Mouse (Mus musculus) Muller cell, postnatal 12 days (primary cell): ENCODE data around the gene Snai3.

ENCODE experiments used
- DNase-seq: peaks from one replicate; pipeline ENCODE4 v3.0.0-alpha.2; 2015; ENCODE audit errors: inconsistent ontology term

The Snai3 gene

DNA sequence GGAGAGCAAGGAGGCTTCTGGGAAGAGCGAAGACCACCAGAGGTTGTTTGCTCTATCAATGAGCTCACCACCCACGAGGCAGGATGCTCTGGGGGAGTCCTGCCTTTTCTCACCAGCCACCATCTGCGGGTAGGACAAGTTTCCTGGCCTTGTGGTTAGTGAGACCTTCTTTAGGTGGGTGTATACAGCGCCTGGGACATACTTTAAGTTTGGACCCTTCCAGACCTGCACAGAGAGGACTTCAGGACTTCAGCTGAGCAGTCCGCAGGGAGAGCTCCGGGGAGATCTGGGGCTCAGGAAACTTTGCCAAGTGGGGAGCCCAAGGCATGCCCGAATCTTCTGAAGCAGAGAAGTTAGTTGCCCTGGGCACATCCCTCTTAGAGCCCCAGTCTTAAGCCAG lies 543 bp downstream of the Snai3 start:
- no peak for DNase-seq

DNA sequence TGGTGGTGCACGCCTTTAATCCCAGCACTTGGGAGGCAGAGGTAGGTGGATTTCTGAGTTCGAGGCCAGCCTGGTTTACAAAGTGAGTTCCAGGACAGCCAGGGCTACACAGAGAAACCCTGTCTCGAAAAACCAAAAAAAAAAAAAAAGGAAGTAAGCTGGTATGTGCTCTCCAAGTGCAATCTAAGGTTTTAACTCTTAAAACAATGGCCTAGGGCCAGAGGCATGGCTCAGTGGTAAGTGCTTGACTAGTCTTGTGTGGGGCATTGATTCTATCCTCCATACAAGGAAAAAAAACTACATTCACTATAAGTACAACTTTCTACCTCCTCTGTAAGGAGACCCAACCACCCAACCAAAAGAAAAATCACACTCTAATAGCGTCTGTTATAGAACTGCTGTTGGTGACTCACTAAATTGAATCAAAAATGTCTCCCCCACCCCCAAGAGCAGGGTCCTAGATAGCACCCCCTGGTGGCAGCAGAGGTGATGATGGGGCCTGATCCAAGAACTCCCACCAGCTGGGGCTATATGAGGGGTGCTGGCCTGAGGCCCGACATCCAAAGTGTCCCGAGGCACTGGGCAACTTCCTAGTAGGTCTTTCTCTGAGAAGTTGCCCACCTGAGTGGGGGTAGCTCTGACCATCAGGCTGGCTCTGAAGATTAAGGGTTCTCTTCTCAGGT lies 1.2 kb downstream of the Snai3 start:
- DNase-seq, result no peak

DNA sequence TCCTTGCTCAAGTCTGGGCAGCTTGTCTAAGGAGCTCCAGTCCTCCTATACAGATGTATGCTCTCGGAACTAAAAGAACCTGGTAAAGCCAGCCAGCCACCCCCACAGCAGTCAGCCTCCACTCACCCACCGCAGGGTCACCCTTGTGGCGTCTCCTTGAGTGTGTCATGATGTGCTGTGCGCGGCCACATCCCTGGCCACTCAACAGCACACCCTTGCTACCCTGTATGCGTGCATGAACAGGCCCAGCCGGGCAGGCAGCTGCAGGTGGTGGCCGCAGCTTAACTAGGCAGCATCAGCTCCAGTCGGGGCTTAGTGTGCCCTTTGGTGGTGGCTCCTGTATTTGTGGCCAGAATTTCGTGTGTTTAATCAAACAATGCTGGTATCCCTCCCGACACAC lies 3.4 kb downstream of the Snai3 start:
- DNase-seq, result no peak

DNA sequence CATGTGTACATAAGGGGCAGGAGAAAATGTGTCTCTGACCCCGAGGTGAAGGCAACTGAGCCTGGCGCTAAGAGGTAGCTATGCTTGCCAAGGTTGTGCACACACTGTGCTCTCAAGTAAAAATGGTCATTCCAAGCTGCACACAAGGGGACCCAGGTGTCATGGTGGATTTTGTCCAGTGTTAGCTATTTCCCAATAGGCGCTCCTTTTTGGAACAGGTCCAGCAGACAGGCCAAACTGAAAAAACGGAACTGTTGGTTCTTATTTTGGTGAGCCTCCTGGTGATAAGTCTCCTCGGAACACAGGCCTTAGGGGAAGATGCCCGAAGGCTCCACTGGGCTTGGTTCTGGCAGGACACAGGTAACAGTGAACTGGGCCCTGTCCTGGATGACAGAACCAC lies 6.1 kb downstream of the Snai3 start:
- DNase-seq, result no peak

DNA sequence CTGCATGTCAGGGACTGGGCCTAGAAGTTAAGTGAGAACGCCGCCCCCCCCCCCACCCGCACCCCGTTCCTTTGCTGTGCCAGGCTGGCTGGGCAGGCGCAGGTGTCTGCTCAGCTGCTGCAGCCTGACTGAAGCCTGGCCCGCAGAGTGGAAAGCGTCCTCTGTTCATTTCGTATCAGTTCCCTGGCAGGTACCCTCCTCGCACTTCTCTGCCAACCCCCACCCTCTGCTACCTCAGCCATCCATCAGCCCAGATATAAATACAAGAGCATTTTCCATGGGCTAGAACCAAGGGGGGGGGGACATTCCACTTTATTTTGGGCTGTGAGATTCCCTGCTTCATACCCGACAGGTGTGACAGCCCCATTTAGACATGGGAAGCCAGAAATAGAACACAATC lies 8.4 kb downstream of the Snai3 start:
- no peak for DNase-seq

DNA sequence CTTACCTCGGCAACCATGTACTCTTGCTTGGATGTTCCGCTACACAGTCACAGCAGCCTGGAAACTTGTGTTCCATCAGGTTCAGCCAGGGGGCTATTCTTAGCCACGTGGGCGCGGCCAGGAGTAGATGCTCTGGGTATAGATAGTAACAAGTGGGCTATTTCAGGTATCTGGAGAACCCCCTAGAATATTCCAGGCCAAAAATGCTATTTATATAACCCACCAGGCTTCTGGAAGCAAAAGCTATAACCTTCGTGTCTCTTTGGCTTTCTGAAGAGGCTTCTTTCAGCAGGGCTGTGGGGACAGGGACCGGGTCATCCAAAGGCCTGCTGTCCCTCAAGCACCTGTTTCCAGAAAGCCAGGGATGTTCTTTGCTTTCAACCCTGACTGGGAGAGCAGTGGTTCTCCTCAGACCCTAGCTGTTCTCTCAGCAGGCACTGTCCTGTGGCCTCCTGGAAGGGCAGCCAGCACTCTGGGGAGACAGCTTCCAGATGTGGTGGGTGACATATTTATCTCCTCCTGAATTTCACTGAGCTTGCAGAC lies 9.3 kb downstream of the Snai3 start:
- DNase-seq, result no peak

DNA sequence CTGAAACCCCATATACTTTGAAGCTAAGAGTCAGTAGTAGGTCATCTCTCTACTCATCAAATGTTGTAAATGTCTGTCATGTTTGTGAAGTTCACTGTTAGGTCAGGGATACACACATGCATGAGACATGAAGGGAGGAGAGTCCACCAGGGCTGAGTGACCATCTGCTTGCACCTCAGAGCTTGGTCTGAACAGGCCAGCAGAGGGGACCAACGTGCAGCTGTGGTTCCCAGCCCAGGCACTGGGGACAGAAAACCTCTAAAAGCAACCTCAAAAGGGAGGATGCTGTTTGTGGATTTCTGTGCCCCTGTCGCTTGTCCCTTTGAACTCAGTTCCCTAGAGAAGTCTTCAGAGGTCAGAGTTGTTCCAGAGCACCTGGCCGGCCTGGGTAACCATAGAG lies 15.3 kb downstream of the Snai3 start:
- peak; percentile 22 for DNase-seq

DNA sequence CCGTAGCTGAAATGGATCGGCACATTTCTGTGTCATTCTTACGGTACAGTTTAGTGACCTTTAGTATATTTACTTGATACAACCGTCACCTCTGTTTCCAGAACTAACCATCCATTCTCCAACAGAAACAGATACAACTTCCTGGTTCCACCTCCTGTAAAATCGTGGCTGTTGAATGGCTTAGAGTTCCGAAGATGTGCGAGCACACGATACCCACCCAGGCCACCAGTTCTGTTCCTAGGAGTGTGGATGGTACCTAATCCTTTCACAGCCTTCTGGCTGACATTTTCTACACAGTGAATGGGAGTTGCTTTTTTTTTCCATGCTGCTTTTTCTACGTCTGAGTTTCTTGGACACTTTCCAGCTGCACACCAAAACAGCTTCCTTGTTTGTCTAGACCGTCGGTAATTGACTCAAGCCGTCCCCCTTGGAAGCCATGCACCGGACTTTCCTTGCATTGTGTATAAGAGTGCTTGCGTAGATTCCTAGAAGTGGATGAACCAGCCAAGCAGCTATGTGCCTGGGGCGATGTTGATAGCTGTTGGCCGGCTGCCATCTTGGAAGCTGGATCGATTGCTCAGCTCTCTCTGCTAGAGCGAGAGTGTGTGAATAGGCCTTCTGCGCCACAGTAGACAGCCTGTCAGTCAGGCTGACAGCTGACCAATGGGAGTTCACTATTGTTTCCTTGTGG lies 16.3 kb downstream of the Snai3 start:
- DNase-seq, result peak; percentile 93

DNA sequence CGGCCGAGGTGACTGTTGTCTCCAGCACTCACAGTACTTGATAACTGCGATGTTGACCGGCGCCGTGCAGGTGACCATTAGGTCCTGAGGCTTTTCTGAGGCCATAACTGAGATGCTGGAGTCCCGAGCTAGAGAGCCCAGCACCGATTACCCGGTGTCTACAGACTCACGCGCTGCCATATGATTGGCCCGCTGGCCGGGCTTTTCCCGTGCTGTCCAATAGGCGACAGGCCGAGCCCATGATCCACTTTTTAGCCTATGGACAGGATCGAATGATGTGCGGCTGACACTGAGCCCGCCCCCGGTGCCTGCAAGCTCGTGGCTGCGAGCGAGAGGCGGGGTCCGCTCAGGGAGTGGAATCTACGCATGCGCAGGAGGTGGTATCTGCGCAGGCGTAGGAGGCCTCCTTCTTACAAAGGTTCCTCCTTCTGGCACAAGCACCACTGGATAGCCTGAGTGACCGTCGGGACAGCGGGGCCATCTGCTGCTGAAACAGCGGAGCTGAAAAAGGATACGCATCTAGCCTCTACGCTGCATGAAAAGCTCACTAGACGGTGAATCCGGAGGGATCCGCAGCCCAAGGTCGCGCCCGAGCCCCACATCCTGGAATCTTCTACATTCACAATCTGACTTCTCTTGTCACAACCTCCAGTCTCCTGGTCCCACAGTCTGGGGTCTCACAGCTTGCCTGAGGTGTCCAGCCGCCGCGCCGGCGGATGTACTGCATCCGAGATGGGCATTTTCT lies 17.1 kb downstream of the Snai3 start, which contains the start of gene Mvd:
TSS of gene Mvd (minus strand) at position 161 of the 745 bp plus-strand sequence.
- DNase-seq, result peak; percentile 99

DNA sequence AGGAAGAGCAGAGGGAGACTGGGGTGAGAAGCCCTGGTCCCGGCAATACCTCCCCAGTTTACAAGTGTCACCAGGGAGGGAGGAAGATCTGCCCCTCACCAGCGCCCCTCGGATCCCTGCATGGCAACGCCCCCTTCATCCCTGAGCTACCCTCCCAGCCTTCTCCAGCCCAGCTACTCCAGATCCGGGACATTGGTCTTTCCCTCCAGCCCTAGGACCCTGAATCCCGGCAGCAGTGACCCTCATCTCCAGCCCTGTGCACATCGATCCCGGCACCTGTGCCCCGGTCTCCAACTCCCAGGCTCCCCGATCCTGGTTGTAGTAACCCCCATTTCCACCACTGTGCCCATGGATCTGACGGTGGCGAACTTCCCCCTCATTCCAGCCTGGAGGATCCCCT lies 17.8 kb downstream of the Snai3 start:
- DNase-seq, result no peak

DNA sequence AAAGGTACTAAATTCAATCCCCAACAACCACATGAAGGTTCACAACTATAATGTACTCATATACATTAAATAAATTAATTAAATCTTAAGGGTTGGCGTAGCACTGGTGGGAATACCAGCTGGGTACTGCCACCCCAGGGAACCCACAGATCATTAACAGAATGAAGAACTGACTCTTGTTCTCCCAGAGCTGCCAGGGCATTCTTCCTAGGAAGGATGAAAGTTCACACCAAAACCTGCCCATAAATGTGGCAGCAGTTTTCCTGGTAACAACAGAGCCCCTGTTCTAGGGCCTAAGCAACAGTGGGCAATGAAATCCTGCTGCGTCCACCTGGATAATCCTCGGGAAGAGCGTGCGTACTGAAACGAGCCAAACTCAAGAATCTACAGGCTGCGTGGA lies 18.2 kb downstream of the Snai3 start:
- no peak for DNase-seq

DNA sequence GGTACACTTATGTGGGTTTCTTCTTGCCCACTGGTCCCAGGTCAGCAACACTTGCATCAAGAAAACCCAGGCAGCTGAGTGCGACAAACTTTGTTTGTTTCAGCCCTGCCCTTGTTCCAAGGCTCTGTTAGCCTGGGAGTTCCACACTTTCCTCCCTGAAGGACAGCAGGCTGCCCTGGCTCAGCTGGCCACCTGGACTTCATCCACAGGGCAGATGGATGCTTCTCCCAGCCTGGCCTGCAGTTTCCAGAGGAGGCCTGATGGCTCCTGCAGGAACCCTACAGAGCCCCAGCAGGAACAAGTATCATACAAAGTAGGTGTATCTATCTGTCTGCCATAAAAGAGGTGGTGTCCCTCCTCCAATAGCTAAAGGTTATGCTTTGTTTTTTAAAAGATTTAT lies 19.2 kb downstream of the Snai3 start:
- DNase-seq, result no peak

DNA sequence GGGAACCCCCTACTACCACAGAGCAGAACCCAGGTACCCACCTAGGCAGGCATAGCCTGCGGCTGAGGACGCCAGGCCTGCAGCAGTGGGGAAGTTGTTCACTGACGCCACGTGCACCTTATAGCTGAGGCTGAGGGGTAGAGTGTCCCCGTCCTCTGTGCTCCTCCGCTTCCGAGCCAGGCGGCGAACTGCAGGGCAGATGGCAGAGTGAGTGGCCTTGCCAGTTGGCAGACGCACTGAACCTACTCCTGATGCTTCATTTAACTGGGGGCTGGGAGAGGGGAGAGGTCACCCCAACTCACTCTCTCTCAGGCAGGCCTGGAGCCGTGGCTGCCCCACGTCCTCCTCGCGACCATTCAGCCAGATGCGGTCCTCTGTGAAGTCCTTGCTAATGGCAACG lies 21.2 kb downstream of the Snai3 start:
- no peak for DNase-seq

DNA sequence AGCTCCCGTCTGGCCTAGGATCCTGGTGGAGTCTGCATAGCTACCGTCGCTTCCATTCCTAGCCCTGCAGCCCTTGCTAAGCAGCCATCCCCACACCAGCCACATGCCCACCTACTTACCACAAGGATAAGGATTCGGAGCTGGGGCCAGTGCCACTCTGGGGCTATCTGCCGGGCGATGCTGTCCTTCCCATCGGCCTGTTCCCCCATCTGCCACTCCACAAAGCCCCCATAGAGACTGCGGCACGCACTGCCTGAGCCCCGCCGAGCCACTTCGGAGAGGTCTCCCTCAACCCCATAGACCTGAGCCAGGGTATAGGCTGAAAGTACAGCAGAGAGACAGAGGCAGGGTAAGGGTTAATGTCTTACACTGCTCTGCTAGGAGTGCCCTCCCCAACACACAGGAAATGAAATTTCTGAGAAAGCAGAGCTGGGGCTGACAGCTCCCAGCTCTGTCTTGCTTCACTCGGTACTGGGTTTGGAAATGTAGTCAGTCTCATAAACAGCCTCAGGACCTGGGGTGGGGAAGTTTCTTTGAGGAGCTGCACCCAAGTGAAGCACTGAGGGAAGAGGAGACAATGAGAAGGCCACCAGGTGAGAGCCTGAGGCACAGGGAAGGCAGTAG lies 22.7 kb downstream of the Snai3 start:
- DNase-seq, result no peak

DNA sequence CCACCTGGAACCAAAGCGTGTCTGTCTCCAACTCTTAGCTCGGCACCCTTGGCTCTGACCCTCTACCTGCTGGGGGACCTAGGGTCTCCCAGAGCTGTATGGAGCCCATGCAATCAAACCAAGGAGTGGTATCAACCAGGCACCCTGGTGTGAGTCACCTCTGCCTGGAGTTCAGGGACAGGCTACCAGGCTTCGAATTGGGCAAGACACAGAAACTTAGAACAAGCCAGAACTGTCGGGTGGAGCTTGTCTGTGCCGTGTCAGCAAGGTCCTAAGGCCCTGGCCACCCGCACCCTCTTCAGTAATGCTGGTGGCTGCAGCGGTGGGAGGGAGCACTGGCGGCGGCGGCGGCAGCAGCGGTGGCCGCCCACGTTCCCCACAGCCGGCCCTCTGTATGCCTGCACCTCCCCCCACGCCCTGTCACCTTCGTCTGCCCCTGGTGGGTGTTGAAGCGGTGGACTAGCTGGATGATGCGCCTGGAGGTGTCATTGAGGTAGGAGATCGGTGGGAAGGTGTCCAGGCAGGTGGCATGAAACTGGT lies 23.9 kb downstream of the Snai3 start:
- DNase-seq, result no peak

DNA sequence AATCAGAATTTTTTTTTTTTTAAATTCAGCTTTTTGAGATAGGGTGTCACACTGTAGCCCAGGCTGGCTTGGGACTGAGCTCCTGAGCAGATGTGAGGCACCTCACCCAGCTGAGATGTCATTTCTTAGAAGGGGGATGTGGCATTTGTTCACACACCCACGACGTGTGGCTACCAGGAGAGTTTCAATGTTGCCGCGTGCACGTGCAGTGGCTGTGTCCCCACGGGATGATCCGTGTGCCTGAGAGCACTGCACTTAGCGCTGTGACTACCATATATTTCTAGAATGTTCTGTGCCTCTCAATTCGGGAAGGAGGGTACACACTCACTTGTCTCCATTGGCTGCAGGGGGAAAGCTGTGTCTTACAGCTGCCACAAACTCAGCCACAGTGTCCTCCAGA lies 24.4 kb downstream of the Snai3 start:
- no peak for DNase-seq

DNA sequence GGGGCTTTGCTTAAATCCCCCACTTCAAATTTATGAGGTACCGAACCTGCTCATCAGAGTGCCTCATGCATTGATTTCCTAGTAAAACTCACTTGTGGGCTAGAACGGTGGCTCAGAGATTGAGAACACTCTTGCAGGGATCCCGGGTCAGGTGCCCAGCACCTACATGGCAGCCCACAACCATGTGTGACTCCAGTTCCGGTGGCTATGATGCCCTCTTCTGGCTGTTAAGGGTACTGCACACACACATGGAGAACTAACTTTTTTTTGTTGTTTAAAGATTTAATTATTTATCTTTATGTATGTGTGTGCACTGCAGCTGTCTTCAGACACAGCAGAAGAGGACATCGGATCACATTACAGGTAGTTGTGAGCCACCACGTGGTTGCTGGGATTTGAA lies 25.2 kb downstream of the Snai3 start:
- no peak for DNase-seq

DNA sequence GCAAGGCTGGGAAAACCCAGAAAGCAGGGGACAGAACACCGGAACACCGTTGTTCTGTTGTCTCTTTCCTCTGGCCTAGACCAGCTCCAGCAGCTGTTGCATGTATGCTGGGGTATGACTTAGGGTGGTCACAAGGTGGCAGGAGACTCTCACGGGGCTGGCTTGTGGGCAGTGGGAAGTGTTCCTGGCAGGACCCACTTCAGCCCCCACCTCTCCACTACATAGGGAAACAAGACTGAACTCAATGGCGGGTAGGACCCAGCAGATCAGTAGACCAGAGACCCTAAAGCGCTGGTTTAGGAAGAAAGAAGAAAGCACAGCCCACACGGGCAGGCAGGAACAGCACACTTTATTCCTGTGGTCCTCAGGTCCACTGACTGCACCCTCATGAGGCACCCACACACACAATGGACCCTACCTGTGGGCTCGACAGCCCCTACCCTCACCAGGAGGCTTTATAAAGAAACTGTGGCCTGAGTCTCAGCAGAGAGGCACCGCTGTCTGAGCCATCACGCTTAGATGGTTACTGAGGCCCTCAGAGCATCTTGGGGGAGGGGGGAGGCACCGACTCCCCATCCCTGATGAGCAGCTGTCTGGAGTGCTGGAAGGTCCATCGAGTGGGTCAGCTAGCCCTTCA lies 27.1 kb downstream of the Snai3 start:
- DNase-seq, result no peak

DNA sequence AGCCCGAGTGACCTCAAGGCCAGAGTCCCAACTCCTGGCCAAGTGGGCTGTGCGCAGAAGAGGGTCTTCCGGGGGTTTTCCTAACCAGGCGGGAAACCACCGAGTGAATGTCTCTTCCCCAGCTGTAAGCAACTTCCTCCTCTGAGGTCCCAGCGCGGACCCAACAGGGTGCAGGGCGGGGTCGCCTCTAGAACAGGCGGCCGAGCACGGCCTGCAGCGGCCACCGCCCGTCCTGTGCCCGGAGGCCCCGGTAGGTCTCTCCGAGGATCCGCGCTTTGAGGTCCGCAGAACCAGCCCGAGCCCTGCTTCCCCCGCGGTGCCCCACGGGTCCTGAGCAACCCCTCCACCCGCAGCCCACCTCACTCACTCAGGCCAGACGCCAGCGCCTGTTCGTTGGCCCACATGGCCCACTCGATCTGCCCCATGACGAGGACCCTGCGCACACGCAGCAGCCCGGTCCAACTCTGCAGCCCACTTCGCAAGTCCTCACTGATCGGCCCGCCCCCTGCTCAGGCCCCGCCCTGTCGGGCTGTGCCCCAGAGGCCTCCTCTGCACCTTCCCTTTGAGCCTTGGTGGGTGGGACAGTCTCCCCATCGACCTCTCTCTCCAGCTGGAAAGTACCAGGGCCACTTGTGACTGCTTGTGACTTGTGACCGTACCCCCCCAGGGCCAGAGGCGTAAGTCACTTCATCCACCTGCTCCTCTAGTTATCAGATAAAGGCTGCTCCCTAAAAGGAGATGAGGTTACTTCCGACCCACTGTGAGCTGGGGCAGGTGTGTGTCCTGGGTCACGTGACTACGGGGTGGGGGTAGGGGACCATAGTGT lies 27.9 kb downstream of the Snai3 start, which contains the start of gene Cyba:
TSS of gene Cyba (minus strand) at position 488 of the 826 bp plus-strand sequence.
- DNase-seq, result peak; percentile 69

DNA sequence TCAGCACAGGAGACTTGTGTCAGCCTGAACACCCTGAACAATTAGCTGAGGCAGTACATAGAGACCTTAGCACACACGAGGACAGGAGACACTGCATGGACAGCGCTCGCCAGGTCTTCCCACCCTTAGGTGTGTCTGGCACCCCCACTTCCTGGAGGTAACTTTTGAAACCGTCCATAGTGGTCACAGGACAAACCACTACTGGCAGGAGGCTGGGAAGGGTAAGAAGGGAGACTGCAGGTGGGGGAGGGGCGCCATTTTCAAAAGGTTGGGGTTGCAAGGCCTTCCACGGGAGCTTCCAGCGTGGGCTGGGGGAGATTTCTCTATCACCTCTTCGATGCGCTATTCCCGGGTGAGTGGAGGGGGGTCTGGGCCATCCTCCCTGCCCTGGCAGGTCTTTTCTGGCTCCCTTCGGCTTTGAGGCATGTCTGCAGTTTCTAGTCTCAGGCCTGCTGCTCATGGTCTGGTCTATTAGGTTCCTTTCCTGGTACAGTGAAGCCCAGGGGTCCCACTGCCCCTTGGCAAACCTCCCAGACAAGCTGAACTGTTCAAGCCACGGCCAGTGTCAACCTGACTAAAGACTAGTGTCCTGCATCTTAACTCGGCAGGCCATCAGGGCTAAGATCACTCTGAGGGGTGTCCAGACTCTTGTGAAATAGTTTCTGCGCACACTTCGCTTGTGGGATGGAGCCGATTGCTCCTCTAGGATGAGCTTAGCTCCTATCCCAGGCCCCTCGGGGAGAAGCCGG lies 28.7 kb downstream of the Snai3 start:
- DNase-seq, result peak; percentile 33
